Mouse (Mus musculus) megakaryocyte, embryonic 14.5 days (primary cell): ENCODE data around the gene Tkt.
"Not testable (repeated sequence)": the region's sequence is repeated elsewhere in the genome, so short reads cannot be mapped to it uniquely, and the experiment has no call there.

Source experiments
- FLI1 ChIP-seq: IDR thresholded peaks from 2 replicates; pipeline ENCODE4 v1.6.1; 2012; ENCODE audit warnings: low read length, inconsistent platforms, mixed read lengths
- GATA1 ChIP-seq: IDR thresholded peaks from 3 replicates; pipeline ENCODE4 v1.6.1; 2012; ENCODE audit warnings: mixed read lengths, low read length, inconsistent platforms, borderline replicate concordance

DNA sequence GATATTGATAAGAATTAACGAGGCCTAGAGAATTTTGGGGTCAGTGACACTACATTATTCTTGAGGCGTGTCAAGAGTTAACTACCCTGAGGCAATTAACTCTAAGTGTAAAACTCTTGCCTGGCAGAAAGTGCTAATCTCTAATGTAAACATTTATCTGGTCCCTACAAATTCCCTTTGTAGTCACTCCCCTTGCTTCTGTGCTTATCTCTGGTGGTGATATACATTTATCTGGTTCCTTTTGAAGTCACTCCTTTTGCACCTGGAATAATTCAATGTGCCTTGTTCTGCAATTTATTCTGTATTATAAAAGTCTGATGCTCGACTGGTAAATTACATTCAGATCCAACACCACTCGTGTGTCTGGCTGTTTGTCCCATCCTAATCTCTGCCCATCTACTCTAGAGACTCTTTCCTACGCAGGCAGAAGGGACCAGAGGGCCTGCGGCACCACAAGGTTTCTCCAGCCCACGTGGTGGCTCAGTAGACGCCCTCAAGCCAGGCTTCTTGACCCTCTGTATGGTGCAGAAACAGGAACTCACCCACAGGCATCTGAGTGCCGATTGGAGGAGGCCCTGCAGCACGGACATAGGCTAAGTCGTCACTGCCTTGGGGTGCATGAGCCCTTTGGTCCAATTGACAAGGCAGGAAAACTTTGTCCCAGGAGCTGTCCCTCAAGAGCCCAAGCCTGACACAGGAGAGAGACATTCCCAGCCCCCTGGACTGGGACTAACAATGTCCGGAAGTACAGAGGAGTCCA is 29.3 kb downstream of the Tkt start:
- not testable (repeated sequence) for TF ChIP-seq GATA1, FLI1
